Mouse (Mus musculus) cerebellum, postnatal 25 days (tissue): ENCODE results near the gene Efna3.

Experiments used
- DNase-seq, 2 experiments: peaks; one replicate each; pipeline ENCODE4 v3.0.0; 2021; ENCODE audit warnings: mixed read lengths in 2 of 2

The Efna3 gene

GRCm38 (mm10) chr3:89315930-89316831, 6.6 kb downstream of the Efna3 start:
- peak; percentile 34 to 43 for DNase-seq

- DNase-seq: peak; percentile 79 to 87
These were observed 7.4 kb downstream of the Efna3 start for GRCm38 (mm10) chr3:89315195-89315929.

GRCm38 (mm10) chr3:89314791-89315190, 8.0 kb downstream of the Efna3 start:
- no peak for DNase-seq

GRCm38 (mm10) chr3:89314340-89314739, 8.4 kb downstream of the Efna3 start:
- no peak for DNase-seq

GRCm38 (mm10) chr3:89308089-89308488, 14.7 kb downstream of the Efna3 start:
- DNase-seq: peak; percentile 75 to 81

GRCm38 (mm10) chr3:89305551-89306325, 17.0 kb downstream of the Efna3 start:
- DNase-seq: no peak

- DNase-seq: no peak
These were observed 17.7 kb downstream of the Efna3 start for GRCm38 (mm10) chr3:89305105-89305504.

- DNase-seq: no peak
These were observed 18.3 kb downstream of the Efna3 start for GRCm38 (mm10) chr3:89304440-89304839.

GRCm38 (mm10) chr3:89300514-89300913, 22.3 kb downstream of the Efna3 start:
- DNase-seq: no peak

GRCm38 (mm10) chr3:89300071-89300470, 22.7 kb downstream of the Efna3 start:
- no peak for DNase-seq

- DNase-seq: no peak
These were observed 23.3 kb downstream of the Efna3 start for GRCm38 (mm10) chr3:89299499-89299898.

- DNase-seq: no peak
These were observed 23.9 kb downstream of the Efna3 start for GRCm38 (mm10) chr3:89298908-89299307.

- no peak for DNase-seq
These were observed 25.9 kb downstream of the Efna3 start for GRCm38 (mm10) chr3:89296761-89297396.

- no peak for DNase-seq
These were observed 27.0 kb downstream of the Efna3 start for GRCm38 (mm10) chr3:89295685-89296230.

GRCm38 (mm10) chr3:89294195-89294594, 28.6 kb downstream of the Efna3 start:
- DNase-seq: no peak

GRCm38 (mm10) chr3:89293247-89293918, 29.4 kb downstream of the Efna3 start:
- no peak for DNase-seq

- no peak for DNase-seq
These were observed 30.5 kb downstream of the Efna3 start for GRCm38 (mm10) chr3:89292303-89292702.

GRCm38 (mm10) chr3:89291874-89292273, 30.9 kb downstream of the Efna3 start:
- DNase-seq: no peak

- DNase-seq: no peak
These were observed 34.2 kb downstream of the Efna3 start for GRCm38 (mm10) chr3:89288503-89288928.

- DNase-seq: no peak
These were observed 35.5 kb downstream of the Efna3 start for GRCm38 (mm10) chr3:89287286-89287685.

- no peak for DNase-seq
These were observed 37.2 kb downstream of the Efna3 start for GRCm38 (mm10) chr3:89285526-89285925.

GRCm38 (mm10) chr3:89284261-89284660, 38.5 kb downstream of the Efna3 start:
- DNase-seq: no peak
